Mouse (Mus musculus) CH12.LX (cell line): Measurements from ENCODE around the gene Vmn2r96. TPM values are rescaled to one million over a fixed set of nuclear protein-coding genes. Genes with fewer than 3 reads are reported as not detected.

Experiments
- DNase-seq: peaks from one replicate; pipeline ENCODE4 v3.0.0-alpha.2; 2013; ENCODE audit errors: extremely low read depth
- H3K27ac ChIP-seq: 2 replicates; pipeline ENCODE4 v1.5.1; 2012; ENCODE audit warnings: low read depth, mild to moderate bottlenecking, control low read depth, moderate library complexity; ENCODE audit not compliant: insufficient read depth
- H3K27me3 ChIP-seq: replicated peaks from 2 replicates; pipeline ENCODE3; 2012; ENCODE audit warnings: inconsistent platforms
- H3K36me3 ChIP-seq, 2 experiments: replicated peaks in 1 of 2; 2 replicates each; pipeline versions ENCODE3 to v1.6.1; 2012; ENCODE audit warnings: inconsistent platforms in 1 of 2, low read length in 1 of 2, mild to moderate bottlenecking in 1 of 2, mixed read lengths in 1 of 2, moderate library complexity in 1 of 2; ENCODE audit not compliant: control insufficient read depth in 1 of 2, insufficient read depth in 1 of 2
- H3K4me1 ChIP-seq, 2 experiments: 2 replicates each; pipeline ENCODE4 v1.6.1; 2012; ENCODE audit warnings: inconsistent platforms in 1 of 2, moderate library complexity in 1 of 2; ENCODE audit not compliant: insufficient read depth in 2 of 2, control insufficient read depth in 1 of 2
- H3K4me2 ChIP-seq: 2 replicates; pipeline ENCODE4 v1.6.1; 2012; ENCODE audit warnings: low read depth, mild to moderate bottlenecking, control low read depth; ENCODE audit not compliant: poor library complexity, insufficient read depth, severe bottlenecking
- H3K4me3 ChIP-seq, 3 experiments: fragments of 150-350 bp in 1 of 3; sonication (generic) in 1 of 3; replicated peaks in 1 of 3; 2 replicates each; pipeline versions ENCODE3 to v1.5.1; 2011 to 2012; ENCODE audit warnings: low read depth in 2 of 3, low read length in 2 of 3, mild to moderate bottlenecking in 2 of 3, moderate library complexity in 2 of 3, control low read depth in 1 of 3, improper control_type of control experiment in 1 of 3, inconsistent platforms in 1 of 3, mixed read lengths in 1 of 3; ENCODE audit not compliant: poor library complexity in 1 of 3
- H3K79me2 ChIP-seq: replicated peaks from 2 replicates; pipeline ENCODE4 v1.6.1; 2012; ENCODE audit warnings: mild to moderate bottlenecking, moderate library complexity; ENCODE audit not compliant: control insufficient read depth, poor library complexity, insufficient read depth, severe bottlenecking; ENCODE audit errors: extremely low read depth
- H3K9ac ChIP-seq: 2 replicates; pipeline ENCODE4 v1.6.1; 2012; ENCODE audit warnings: low read depth, mild to moderate bottlenecking, control low read depth, moderate library complexity; ENCODE audit not compliant: insufficient read depth
- H3K9me3 ChIP-seq: replicated peaks from 2 replicates; pipeline ENCODE3; 2012; ENCODE audit warnings: low read length, inconsistent platforms, mixed read lengths
- CTCF ChIP-seq, 2 experiments: IDR thresholded peaks in 1 of 2; conservative IDR thresholded peaks in 1 of 2; 2 replicates each; pipeline ENCODE4 v1.5.1; 2011 to 2012; ENCODE audit warnings: low read depth in 2 of 2, low read length in 2 of 2, improper control_type of control experiment in 1 of 2, inconsistent platforms in 1 of 2, mild to moderate bottlenecking in 1 of 2, moderate library complexity in 1 of 2
- E2F4 ChIP-seq: IDR thresholded peaks from 2 replicates; pipeline ENCODE4 v1.6.1; 2011; ENCODE audit warnings: low read depth, low read length, improper control_type of control experiment; ENCODE audit not compliant: insufficient replicate concordance
- ELF1 ChIP-seq: IDR thresholded peaks from 2 replicates; pipeline ENCODE4 v1.6.1; 2014; ENCODE audit warnings: low read depth, mild to moderate bottlenecking, inconsistent platforms, low read length, improper control_type of control experiment
- EP300 ChIP-seq: IDR thresholded peaks from 2 replicates; pipeline ENCODE4 v1.6.1; 2011; ENCODE audit warnings: low read length, improper control_type of control experiment
- HCFC1 ChIP-seq: IDR thresholded peaks from 2 replicates; pipeline ENCODE4 v1.6.1; 2012; ENCODE audit warnings: low read depth, mild to moderate bottlenecking, inconsistent platforms, low read length, improper control_type of control experiment
- IRF4 ChIP-seq: IDR thresholded peaks from 2 replicates; pipeline ENCODE4 v1.6.1; 2014; ENCODE audit warnings: low read depth, mild to moderate bottlenecking, inconsistent platforms, low read length, improper control_type of control experiment
- JUN ChIP-seq: IDR thresholded peaks from 2 replicates; pipeline ENCODE4 v1.6.1; 2011; ENCODE audit warnings: low read depth, mild to moderate bottlenecking, low read length, improper control_type of control experiment, moderate library complexity; ENCODE audit not compliant: insufficient read depth
- MAZ ChIP-seq: IDR thresholded peaks from 2 replicates; pipeline ENCODE4 v1.6.1; 2012; ENCODE audit warnings: low read depth, mild to moderate bottlenecking, inconsistent platforms, low read length, improper control_type of control experiment, moderate library complexity
- MEF2A ChIP-seq: IDR thresholded peaks from 2 replicates; pipeline ENCODE4 v1.6.1; 2014; ENCODE audit warnings: low read depth, mild to moderate bottlenecking, inconsistent platforms, low read length, improper control_type of control experiment, borderline replicate concordance
- MYC ChIP-seq: IDR thresholded peaks from 2 replicates; pipeline ENCODE4 v1.6.1; 2011; ENCODE audit warnings: low read depth, mild to moderate bottlenecking, improper control_type of control experiment, low read length
- NELFE ChIP-seq: IDR thresholded peaks from 2 replicates; pipeline ENCODE4 v1.6.1; 2011; ENCODE audit warnings: low read depth, low read length, improper control_type of control experiment
- PAX5 ChIP-seq: IDR thresholded peaks from 2 replicates; pipeline ENCODE4 v1.6.1; 2012; ENCODE audit warnings: low read length, inconsistent platforms, mixed read lengths
- RAD21 ChIP-seq: IDR thresholded peaks from 2 replicates; pipeline ENCODE4 v1.6.1; 2011; ENCODE audit warnings: low read depth, mild to moderate bottlenecking, low read length, improper control_type of control experiment, moderate library complexity
- USF1 ChIP-seq: IDR thresholded peaks from 2 replicates; pipeline ENCODE4 v1.6.1; 2014; ENCODE audit warnings: low read depth, mild to moderate bottlenecking, inconsistent platforms, low read length, improper control_type of control experiment
- USF2 ChIP-seq: conservative IDR thresholded peaks from 2 replicates; pipeline ENCODE4 v1.6.1; 2011; ENCODE audit warnings: low read depth, low read length, improper control_type of control experiment
- ZMIZ1 ChIP-seq: IDR thresholded peaks from 2 replicates; pipeline ENCODE4 v1.6.1; 2012; ENCODE audit warnings: low read depth, mild to moderate bottlenecking, inconsistent platforms, low read length, improper control_type of control experiment
- dilution Hi-C: fragments of 300-500 bp; cut with MboI; formaldehyde crosslinking; loops from 2 replicates; pipeline ENCODE4 v1.14.3; 2020; ENCODE audit warnings: low sequenced_read_pairs; ENCODE audit not compliant: extremely low pct_unique_long_range_greater_than_20kb, extremely low pct_ligation_motif_present
- in situ Hi-C: fragments of 300-500 bp; cut with MboI; formaldehyde crosslinking; loops from 3 replicates; pipeline ENCODE4 v1.14.3; 2019; ENCODE audit warnings: low sequenced_read_pairs, low pct_ligation_motif_present, low pct_unique_long_range_greater_than_20kb, mixed read lengths
- polyA plus RNA-seq: library from polyadenylated mRNA; unstranded; fragments of >175 nt; gene quantifications from 2 replicates; pipeline ENCODE4 v1.2.1, GENCODE M21; 2012; ENCODE audit warnings: low read depth; ENCODE audit not compliant: insufficient read length
- total RNA-seq, 2 experiments: library from RNA; depleted of rRNA; stranded (reverse); fragments of 300-350 nt in 1 of 2; fragments of >200 nt in 1 of 2; gene quantifications; 2 replicates each; pipeline ENCODE4 v1.2.3; 2012 to 2014

The Vmn2r96 gene
- total and polyA plus RNA-seq, 3 experiments, result 0.42 to 0.84 (median 0.66) TPM

DNA sequence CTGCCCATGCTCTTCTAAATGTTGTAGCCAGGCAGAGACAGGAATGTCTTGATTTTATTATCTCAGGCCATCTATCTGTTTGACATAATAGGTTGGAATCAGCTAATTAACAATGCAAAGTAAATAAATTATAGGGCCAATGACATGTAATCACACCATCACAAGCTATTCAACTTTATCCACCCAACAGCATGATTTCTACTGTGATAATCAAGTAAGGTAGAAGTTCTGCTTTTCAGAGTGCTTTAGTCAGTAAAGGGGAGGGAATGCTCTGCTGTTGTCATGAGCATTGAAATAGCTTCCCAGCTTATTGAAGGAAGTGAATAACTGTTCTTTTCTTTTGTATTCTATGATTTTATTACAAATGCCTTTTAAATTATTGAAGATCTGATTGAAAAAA is 53.6 kb downstream of the Vmn2r96 start:
- Histone ChIP-seq H3K27me3 (no peaks in the 10 kb centered on the region), H3K4me3 (no peak overlapping the region), H3K79me2 (no peaks in the 10 kb centered on the region), H3K4me1 (no peaks in the 10 kb centered on the region), H3K4me2 (no peak overlapping the region), H3K9me3 (no peaks in the 10 kb centered on the region), H3K27ac (no peak overlapping the region), H3K36me3 (no peaks in the 10 kb centered on the region), H3K9ac (no peak overlapping the region)
- TF ChIP-seq ZMIZ1, result no peak
- TF ChIP-seq MAZ, result no peak
- no peak for TF ChIP-seq HCFC1
- no peak for TF ChIP-seq MYC
- TF ChIP-seq NELFE, result no peak
- no peak for TF ChIP-seq PAX5
- TF ChIP-seq E2F4, result no peak
- no peak for TF ChIP-seq JUN
- TF ChIP-seq CTCF (conservative IDR thresholded peaks at IDR 0.05 in 1 of 2, IDR thresholded peaks at IDR 0.05 in 1 of 2; ENCODE audit: low read depth in 2 of 2, low read length in 2 of 2), result no peak
- TF ChIP-seq USF1, result no peak
- no peak for TF ChIP-seq RAD21
- no peak for TF ChIP-seq MEF2A
- no peak for TF ChIP-seq USF2
- no peak for TF ChIP-seq EP300
- no peak for TF ChIP-seq IRF4
- no peak for TF ChIP-seq ELF1
- in situ Hi-C loops (no loop called here), dilution Hi-C loops (no loop called here)
- DNase-seq, result no peak

Other genes starting within 250 kb of the Vmn2r96 start
- not detected in 2 replicates for gene Vmn2r95, start 149.1 kb upstream of the Vmn2r96 start, total RNA-seq (2012; rRNA removed)
- not detected in 2 replicates for gene Vmn2r95, start 149.1 kb upstream of the Vmn2r96 start, total RNA-seq (2014; rRNA removed)
- gene Vmn2r95, start 149.1 kb upstream of the Vmn2r96 start, polyA plus RNA-seq, result 0.01 and 0.04 TPM in 2 replicates